Mouse (Mus musculus) left cerebral cortex, postnatal 36 days (tissue): ENCODE results near the gene Nhs. TPM values are rescaled to one million over a fixed set of nuclear protein-coding genes. Genes with fewer than 3 reads are reported as not detected.

Experiments used
- DNase-seq, 2 experiments: peaks; one replicate each; pipeline ENCODE4 v3.0.0; 2021 to 2022; ENCODE audit warnings: low spot score in 2 of 2, mixed read lengths in 1 of 2
- intact Hi-C: fragments of 180-260 bp; cut with DNase I; formaldehyde crosslinking; loops from one replicate; pipeline ENCODE4 v1.15.1; 2025
- total RNA-seq, 2 experiments: library from RNA; stranded (reverse); gene quantifications; 2 replicates each; pipeline ENCODE4 v1.2.3; 2021

The Nhs gene
- total RNA-seq, 2 experiments from 2014 or later: 2.4 to 4.7 TPM

DNA sequence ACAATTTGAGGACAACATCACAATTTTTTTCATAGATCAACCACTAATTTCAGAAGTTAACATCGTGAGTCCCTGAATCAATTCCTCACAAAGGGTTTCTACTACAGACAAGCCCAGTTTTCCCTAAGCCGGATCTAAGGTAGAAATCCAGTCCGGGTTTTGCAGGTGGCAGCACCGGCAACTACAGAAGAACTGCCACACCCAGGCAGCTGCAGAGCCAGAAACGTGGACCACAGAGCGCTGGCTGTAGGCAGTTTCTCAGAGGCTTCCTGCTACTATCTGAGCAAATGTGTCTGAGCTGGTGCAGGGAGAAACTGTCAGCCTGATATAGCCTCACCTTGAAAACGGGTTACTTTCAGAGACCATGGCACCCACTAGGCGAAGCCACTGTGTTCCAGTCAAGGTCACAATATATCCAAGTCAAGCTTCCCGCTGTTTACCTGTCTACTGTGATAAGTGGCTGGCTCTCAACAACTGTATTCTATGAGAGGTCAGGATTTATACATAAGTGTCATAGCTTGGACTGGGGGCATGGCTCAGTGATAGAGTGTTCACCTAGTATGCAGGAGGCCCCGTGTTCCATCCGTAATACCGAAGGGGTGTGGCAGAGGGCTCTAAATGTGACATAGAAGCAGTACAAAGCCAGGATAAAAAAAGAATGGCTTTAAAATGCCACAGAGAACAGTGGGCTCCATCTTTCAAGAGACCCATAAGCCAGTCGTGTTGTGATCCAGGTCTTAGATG, 134.1 kb downstream of the Nhs start:
- DNase-seq: peak; percentile 3 to 17
- intact Hi-C loops: no loop called here

DNA sequence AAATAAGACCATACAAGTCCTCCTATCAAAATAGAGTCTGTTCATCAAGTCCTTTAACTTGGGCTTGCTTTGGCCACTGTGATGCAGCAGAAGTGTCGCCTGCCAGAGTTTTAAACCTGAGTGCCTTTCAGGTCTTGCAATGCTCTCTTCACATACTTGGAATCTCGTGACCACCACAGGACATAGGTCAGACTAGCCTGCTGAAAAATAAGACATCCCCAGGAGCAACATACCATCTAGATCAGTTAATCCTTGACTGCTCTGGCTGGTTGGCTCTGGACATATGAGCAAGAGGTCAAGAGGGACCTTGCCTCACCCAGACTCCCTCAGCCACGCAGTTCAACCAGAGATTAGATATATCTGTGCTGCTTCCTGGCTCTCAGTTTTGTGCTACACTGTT, 137.8 kb downstream of the Nhs start:
- intact Hi-C loops: no loop called here

DNA sequence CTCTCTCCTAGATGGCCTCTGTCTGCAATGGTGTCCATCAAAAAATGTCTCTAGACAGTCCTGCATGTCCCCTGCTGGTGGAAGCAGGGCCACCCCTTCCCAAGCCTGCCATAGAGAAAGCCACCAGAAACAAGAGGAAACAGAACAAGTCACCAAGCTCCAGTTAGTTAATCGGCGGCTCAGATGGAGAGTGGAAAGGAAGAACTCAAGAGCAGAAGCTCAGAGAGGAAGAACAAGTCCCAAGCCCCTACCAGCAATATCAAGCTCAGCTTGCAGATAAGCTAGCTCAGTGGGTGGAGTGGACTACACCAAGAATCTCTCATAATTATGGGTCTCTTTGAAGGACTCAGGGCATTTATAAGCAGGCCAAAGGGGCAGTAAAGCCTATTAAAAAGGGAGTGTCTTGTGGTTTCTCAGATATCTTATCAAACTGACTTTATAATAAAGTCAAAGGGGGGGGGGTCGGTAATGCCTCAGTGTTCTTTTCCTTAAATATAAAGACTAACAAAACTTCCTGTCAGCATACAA, 139.4 kb downstream of the Nhs start:
- intact Hi-C loops: no loop called here
- DNase-seq: no peak

More for the DNA sequence above, 137.8 kb downstream of the Nhs start:
- no peak for DNase-seq

DNA sequence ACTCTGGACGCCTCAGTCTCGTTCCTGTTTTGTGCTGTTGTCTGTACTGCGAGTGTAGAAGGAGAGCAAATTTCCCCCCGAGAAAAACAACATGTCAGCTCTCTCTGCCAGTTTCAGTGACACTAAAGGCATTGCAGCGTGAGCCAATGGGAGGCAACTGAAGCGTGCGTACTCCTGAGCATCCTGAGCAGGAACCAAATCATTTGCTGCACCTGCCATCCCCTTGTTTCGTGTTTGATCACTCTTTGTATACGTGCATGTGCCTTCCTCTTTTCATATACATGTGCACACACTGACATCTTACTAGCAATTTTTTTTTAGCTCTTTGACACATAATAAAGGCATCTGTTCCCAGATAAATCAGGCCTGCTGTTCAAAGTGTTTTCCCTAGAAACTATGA, 142.1 kb downstream of the Nhs start:
- DNase-seq: no peak
- intact Hi-C loops: no loop called here

DNA sequence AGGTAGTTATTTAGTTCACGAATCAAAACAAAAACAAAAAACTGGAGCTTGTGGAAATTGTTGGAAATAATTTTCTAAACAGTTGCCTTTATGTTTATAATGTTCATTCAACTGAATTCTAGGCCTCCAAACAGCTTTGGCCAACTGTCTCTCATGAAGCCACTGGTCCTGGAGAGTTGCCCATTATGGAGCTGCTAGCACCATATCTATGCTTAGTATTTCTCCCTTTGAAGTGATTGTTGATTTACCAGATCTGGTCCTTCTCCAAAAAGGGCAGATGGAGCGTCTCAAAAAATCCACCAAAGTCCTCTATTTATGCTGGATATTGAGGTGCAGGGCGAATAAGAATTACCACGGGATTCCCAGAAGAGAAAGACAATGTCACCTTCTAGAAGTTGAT, 147.0 kb downstream of the Nhs start:
- intact Hi-C loops: no loop called here
- no peak for DNase-seq

DNA sequence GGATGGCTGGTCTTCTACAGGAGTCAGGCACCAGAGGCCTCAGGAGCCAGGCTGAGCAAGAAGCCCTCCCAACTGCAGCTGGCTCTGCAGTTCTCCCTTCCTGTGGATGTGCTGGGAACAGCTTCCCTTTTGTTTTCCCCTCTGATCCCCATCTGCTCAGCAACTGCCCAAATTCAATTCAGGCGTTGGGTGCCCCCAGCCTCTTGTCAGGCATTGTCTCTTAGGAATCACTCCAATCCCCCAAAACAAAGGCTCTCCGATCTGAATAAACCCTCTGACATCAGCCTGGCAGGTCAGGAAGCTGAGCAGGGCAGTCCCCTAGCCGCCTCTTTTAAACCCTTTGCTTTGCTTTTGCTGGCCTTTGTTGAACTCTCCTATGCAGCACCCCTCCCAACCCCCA, 149.7 kb downstream of the Nhs start:
- no peak for DNase-seq
- intact Hi-C loops: no loop called here

DNA sequence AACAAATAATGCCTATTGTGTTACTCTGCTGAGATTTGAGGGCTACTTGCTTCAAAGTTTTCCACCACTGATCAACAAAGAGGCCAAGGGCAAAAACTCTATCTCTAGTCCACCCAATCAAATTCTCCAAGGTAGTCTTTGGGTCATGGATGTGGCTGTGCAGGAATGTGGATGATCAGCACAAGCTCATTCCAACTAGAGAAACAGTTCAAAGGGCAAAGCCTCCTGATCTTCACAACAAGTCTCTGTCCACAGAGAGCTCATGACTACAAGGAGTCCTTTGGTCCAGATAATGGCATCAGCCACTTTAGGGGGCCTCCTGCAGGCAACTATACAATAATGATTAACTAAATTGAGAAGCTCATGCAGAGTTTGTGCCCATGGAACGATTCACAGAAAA, 155.7 kb downstream of the Nhs start:
- intact Hi-C loops: no loop called here
- DNase-seq: no peak

DNA sequence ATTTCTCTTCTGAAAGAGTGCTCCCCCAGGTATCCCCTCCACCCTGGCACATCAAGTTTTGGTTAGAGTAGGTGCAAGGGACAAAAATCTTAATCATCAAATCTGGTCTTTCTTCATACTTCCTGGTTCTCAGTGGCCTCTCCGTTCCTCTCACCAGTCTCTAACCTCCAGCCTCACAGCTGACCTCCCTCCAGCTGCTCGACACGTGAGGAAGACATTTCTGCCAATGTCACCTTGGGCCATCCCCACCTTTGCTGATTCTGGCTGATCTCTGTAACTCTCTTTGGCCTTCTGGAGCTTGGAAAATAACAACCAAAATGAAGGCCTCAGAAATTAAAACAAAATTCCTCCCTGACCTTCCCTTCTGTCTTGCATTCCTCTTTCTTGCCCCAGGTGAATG, 160.7 kb downstream of the Nhs start:
- DNase-seq: no peak
- intact Hi-C loops: no loop called here

DNA sequence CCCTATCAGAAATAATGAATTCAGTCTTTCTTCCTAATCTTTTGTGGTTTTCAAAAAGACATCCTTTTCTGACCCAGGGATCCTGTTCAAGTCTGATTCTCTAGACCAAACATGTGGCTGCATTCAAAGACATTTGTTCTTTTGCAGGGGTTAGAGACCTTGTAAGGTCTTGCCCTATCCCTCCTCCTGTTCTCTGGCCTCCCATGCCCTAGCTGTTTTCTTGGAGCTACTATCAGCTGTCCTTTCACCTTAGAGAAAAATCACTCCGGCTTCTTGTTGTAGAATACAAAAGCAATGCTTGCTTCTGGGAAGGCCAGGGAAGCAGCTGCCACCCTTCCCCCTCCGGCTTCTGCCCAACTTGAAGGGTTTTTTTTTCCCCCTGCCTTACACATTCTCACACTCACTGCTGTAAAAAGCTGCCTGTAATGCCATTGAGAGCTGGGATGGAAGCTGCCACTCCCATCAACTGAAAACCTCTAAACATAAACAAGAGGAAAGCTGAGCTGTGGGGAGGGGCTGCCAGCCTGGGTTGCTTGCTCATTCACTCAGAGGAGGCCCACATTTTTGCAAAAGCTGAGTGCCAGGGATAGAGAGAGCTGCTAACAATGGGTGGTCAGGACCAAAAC, 162.2 kb downstream of the Nhs start:
- intact Hi-C loops: no loop called here
- DNase-seq: no peak

DNA sequence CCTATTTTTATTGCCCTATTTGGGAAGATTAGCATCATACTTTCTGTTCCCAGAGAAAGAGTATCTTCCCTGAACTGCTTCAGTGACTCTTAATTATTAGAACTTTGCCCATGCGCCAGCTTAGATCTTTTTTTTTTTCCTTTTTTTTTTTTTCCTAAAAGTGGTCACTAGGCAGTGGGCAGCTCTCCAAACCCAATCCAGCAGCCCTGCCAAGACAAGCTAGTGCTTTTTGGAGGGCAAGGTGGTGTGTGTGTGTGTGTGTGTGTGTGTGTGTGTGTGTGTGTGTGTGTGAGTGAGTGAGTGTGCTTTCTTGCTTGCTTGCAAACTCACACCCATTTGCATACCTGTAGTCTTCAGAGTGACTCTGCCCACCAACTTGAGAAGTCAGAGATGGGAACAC, 169.4 kb downstream of the Nhs start:
- DNase-seq: no peak
- intact Hi-C loops: no loop called here

DNA sequence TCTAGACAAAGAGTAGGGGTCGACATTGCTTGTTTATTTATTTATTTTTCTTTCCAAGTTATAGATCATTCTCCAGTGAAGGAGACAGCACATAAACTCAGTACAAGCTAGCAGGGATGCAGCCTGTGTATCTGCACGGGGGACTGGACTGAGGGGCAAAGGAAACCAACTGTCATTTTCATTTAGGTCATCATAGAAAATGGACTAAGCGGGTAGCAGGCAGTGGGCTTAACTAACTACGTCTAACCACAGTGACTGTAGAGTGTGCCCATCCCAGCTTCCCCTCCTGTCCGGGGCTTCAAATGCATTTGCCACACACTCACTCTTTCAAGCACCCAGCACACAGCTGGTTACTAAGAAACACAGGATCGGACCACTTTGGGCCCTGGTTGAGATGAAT, 174.6 kb downstream of the Nhs start:
- intact Hi-C loops: loop anchor here (10.0 kb wide), 1 partner anchor 170 kb away; the partner anchor contains the start of gene Nhs
- DNase-seq: no peak

DNA sequence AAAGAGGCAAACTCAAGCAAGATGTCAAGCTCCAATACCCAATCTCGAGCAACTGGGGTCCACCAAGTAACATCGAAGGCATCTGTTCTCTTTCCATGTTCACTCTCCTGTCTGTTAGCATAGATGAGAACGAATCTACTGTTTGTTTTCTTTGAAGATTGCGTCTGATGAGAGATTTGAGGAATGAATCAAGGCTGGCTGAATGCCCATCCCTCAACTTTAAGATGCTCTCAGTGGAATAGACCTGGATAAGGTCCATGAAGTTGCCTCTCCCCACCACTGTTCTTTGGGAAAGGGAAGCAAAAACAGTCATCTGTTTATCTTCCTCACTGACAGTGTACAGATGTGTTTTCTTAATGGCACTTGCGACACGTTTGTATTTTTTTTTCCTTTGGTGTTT, 178.1 kb downstream of the Nhs start:
- intact Hi-C loops: loop anchor here (10.0 kb wide), 1 partner anchor 173 kb away; the partner anchor contains the start of gene Nhs
- no peak for DNase-seq

DNA sequence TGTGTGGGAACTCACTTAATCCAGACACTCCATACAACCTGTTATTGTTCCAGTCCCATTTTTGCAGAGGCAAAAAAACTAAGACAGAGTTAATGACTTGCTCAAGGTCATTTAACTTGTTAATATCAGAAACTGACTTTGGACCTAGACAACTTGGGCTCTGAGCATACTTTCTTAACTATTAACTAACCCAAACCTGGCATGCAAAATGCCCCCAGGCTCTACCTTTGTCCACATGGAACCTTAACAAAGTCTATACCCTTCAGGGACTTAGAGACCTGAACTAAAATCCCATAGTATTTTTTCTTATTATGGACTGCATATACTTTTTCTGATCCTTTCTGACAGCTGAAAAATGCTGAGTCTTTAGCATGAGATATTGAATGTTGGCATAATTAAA, 179.6 kb downstream of the Nhs start:
- intact Hi-C loops: loop anchor here (10.0 kb wide), 1 partner anchor 175 kb away; the partner anchor contains the start of gene Nhs
- no peak for DNase-seq

DNA sequence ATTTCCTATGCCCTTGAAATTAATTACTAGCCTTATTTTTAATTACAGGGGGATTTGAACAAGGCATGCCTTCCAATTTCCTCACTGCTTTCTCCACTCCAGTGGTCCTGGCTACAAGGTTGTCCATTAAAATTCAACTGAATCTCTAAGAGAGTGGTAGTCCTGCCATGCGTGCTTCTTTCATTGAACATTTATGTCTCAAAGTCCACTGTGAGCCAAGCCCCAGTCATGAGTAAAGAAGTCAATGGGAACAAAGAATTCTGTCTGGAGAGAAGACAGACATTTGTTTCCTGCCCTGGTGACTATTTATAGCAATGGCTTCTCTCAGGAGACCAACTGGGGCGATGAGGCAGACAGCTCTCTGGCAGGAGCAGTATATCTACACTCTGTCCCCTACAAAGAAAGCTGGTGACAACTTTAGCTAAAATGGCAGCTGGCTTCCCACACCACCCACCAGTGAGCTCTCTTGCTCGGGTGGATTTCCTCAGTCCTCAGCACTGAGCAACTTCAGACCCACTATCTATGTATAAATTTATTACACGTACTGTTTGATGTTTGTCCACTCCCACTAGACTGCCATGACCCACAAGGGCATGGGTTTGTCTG, 182.2 kb downstream of the Nhs start:
- peak in 1 of 2 experiments; percentile 14 for DNase-seq
- intact Hi-C loops: no loop called here

DNA sequence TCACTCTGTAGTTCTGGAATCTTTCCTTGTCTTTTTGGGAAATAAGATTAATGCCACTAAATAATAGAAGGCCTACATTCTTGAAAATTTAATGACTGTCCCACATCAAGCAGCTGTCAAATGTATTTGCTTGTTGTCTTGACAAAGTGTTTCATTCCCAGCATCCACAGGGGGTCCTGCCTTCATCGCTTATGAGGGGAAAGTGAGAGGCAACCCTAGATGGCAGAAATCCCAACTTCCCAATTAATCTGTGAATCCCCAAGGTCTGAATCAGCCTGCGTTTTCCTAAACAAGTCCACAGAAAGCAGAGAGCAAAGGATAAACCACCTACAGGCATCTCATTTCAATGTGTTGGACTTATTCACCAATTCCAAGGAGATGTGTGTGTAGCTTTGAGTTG, 183.2 kb downstream of the Nhs start:
- intact Hi-C loops: no loop called here
- DNase-seq: no peak

DNA sequence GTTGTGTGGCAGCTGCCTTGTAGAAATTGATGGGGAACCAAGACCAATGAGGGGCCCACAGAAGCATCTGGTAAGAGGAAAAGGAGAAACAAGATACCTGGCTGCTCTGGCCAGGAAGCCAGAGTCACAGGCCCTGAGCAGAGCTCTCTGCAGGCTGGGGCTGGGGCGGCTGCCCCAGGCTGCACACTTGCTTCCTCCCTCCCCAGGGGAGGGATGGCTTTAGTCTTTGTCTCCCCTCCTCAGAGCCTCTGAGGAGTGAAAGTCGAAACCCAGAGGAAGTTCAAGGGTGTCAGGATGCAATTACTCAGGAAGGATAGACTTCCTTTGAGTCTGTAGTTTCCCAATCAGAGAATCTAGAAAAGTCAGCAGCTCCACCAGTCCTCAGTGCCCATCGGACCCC, 186.0 kb downstream of the Nhs start:
- intact Hi-C loops: no loop called here
- no peak for DNase-seq

DNA sequence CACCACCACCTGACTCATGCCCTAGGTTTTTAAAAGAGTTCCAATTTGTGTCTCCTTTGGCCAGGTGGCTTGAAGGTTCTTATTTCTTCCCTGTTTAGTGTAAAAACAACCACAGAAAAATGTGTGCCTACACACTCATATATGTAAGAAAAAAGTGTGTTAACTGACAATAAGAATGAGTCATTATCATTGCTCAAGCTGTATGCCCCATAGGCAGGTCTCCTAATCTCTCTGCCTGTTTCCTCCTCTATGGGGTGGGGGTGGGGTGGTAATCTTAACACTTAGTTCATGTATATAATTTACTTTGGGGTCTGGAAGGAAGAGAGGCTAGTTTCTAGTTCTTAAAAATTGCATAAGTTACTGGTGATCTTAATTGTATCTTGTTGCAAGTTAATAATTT, 186.8 kb downstream of the Nhs start:
- intact Hi-C loops: no loop called here

DNA sequence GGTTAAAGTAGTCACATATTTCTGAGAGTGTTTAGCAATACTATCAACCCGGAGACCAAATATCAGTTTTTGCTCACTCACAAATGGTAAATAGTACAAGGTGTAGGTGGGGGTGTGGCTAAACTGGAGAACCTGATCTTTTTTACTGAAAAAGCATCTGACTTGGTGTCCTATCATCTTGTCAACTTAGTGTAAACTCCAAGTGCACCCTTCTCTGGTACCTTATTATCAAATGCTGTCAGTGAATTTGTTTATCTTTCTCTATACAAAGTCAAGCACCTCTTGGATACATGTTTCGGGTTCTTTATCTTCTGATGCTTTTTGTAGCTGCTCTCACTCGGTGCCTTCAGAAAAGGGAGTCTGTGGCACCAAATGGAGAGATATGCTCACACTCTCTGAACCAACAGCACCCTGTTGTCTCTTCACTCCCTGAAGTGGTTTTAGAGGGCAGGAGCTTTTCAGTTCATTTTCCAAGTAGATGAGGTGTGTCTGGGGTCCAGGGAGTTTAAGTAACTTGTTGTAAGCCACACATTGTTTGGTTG, 187.5 kb downstream of the Nhs start:
- no peak for DNase-seq
- intact Hi-C loops: no loop called here

More for the DNA sequence above, 186.8 kb downstream of the Nhs start:
- no peak for DNase-seq

DNA sequence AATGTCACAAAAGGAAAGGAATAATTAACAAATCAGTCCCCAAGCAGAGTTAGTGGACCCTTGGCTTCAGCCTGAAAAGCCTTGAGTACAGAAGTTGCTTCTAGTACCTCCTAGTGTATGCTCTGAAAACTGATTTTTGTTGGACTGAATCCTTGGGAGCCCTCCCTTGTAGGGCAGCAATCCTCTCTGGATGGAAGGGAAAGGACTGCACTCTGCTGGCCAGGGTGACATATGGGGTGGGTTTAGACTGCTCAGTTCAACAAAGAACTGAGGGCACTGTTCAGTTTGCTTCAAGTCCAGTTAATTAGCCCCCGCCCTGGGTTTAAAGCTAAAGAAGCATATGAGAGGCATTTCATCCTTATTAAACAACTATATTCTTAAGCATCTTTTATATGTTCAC, 188.4 kb downstream of the Nhs start:
- intact Hi-C loops: no loop called here
- no peak for DNase-seq

DNA sequence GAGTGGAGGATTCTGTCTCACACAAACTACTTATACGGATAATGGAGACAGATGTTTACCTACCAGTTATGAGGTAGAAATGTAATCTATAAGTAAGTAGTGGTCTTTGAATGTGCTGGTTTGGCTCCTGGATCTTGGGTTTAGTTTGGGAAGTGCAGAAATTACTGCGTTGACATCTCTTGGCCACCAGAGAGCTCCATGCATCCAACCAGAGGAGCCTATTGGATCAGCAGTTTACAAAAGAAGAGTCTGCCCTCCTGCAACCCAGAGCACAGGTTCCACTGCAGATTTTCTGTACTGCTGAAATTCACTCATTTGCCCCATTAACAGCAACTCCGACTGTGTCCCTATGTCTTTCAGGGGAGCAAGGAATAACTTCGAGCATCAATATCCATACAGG, 191.8 kb downstream of the Nhs start:
- DNase-seq: peak in 1 of 2 experiments; percentile 4
- intact Hi-C loops: loop anchor here (2.0 to 5.0 kb wide), 2 partner anchors 309 to 485 kb away; no protein-coding TSS in a partner anchor
